Mouse (Mus musculus): ENCODE measurements around the gene Sacs.
"Not testable (repeated sequence)": the region's sequence is repeated elsewhere in the genome, so short reads cannot be mapped to it uniquely, and the experiment has no call there.

The Sacs gene

GRCm38 (mm10) chr14:61137994-61138726 is at the start of gene Sacs:
TSS of gene Sacs (plus strand) at chr14:61138457.
- peak; percentile 87 for DNase-seq

GRCm38 (mm10) chr14:61090955-61091354 is 47.3 kb upstream of the Sacs start:
- DNase-seq: no peak

DNA sequence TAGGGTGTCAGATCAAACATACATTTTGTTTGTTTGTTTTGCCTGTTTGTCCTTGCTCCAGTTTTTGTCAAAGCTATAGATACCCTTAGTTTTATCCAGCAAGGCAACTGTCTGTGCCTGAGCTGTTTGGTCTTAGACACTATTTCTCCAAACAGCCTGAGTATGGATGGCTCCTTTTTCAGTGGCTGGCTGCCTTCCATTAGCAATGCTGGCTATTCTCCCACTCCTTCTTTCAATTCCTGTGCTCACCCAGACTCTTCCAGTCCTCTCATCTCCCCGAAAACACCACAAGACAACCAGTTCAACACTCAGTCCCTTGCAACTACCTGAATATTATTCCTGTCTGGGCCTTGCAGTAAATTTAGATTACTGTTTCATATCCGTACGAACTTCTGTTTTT is 46.2 kb upstream of the Sacs start:
- no peak for DNase-seq

- peak; percentile 87 for DNase-seq
Observed at GRCm38 (mm10) chr14:61097974-61098625, 40.2 kb upstream of the Sacs start.

- peak; percentile 71 for DNase-seq
Observed at GRCm38 (mm10) chr14:61100736-61101135, 37.5 kb upstream of the Sacs start.

DNA sequence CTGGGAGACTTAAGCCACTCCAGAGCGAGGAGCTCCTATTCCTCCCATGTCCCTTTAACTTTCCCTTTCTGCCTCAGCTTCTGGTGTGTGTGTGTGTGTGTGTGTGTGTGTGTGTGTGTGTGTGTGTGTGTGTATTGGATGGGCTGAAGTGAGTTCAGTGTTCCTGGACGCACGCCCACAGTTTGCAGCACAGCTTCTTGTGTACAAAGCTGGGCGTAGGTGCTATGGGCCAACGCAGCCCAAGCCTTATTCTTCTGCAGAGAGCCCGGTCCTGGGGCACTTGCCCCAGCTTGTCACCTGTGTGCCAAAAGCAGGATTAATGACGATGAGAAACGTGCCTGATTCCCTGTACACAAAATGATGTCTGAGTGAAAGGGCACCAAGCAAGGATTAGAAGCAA is 31.9 kb upstream of the Sacs start:
- DNase-seq: no peak

- DNase-seq: no peak
Observed at GRCm38 (mm10) chr14:61108625-61109024, 29.6 kb upstream of the Sacs start.

DNA sequence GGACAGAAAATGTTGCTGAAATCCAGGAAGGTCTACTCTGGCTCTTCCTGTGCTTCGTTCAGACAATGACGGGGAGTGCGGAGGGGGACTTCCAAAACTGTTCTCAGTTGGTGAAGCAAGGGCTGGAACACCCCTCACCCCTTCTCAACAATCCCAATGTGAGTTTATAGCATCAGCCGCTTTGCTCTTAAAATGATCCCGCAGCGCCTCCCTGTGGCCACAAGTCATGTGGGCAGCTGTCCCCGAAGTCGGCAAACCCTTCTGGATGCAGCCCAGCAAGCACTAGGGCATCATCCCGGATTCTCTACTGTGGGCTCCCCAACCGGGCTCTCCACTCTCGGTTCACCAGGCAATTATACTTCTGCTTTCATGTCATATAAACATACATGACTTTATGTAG is 25.9 kb upstream of the Sacs start:
- peak; percentile 92 for DNase-seq

GRCm38 (mm10) chr14:61124755-61125154 is 13.5 kb upstream of the Sacs start:
- DNase-seq: no peak

DNA sequence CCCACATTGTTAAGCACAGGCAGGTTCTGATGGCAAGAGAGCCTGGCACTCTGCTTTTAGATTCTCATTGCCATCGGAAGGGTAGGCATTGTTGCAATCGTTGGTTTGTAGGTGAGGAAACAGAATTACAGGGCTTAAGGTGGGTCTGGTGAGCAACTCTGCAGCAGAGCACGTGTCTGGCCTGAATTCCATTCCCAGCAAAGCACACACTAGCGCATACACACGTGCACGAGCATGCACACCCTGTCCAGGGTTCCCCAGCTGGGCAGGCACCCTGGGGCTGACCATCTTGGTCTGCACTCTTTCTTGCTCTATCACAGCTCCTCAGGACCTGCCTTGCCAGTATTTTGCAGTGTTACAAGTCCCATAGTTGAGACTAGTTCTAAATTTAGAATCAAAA is 13.1 kb upstream of the Sacs start:
- DNase-seq: peak; percentile 70

DNA sequence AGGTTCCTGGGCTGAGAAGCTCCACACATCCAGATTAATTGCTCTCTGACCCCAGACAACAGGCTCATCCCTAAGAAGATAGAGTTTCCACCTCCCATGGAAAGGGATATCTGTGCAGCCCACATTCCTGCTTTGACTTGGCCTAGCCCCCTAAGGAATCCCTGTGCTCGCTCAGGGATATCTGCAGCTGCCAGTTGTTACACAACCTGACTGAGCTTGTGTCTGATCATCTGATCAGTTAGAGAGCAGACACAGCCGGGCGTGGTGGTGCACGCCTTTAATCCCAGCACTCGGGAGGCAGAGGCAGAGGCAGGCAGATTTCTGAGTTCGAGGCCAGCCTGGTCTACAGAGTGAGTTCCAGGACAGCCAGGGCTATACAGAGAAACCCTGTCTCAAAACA is 10.9 kb upstream of the Sacs start:
- not testable (repeated sequence) for DNase-seq

- peak; percentile 40 for DNase-seq
Observed at GRCm38 (mm10) chr14:61128961-61129507, 9.2 kb upstream of the Sacs start.

- peak; percentile 79 for DNase-seq
Observed at GRCm38 (mm10) chr14:61132556-61132955, 5.7 kb upstream of the Sacs start.

DNA sequence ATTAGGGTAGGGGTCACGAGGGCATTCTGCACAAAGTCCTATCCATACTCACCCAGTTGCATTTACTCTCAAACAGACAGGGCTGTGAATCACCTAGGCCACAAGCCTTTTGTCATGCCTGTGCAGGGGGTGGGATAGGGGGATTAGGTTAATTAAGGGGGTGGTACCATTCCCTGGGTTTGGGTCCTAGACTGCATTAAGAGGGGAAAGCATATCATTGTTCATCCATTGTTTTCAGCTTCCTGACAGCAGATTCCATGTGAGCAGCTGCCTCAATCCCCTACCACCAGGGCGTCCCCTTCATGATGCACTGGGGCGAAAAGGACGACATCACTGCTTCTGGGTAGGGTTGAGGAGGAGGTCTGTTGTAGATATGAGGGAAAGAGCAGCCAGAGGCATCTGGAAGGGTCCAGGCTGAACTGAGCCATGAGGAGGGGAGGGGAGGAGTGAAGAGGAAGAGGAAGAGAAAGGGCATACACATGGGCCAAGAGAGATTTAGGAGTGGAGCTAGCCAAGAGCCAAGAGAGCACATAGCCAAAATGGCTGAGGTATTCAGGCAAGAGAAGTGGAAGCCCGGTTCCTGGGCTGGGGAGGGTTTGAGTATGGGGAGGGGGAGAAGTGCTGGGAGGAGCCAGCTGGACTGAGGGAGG is 3.8 kb upstream of the Sacs start:
- peak; percentile 70 for DNase-seq

DNA sequence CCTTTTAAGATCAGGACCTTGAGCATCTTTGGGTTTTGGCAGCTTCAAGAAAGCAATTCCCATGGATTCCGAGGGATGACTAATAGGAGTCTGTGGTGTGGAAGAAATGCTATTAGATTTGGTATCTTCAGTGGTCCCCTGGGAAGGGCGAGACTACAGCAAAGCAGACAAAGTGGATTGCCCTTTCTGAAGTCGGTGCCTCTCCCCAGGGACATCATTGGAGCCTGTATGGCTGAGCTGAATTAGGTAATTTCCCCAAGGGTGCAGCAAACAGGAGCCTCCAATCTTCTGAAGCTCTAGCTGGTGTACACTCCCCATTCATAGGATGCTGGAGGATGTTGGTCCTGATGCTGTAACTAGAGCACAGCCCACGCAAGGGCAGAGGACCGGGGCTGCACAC is 847 bp upstream of the Sacs start:
- peak; percentile 59 for DNase-seq

DNA sequence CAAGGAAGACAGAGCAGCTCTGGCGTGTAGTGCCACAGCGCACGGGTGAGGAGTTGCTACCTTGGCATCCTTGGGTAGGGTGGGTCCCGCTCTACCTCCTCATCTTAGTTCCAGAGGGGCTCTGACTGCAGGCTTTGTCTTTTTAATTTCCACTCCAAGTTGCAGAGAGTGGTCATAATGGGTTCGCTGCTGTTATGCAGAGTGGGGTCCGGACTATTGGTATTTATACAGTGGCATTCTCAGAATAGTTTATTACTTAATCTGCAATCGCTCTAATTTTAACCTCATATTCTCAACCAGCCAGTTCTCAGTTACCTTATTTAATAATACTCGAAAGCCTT is 440 bp downstream of the Sacs start:
- no peak for DNase-seq

- DNase-seq: no peak
Observed at GRCm38 (mm10) chr14:61143358-61143757, 5.1 kb downstream of the Sacs start.

DNA sequence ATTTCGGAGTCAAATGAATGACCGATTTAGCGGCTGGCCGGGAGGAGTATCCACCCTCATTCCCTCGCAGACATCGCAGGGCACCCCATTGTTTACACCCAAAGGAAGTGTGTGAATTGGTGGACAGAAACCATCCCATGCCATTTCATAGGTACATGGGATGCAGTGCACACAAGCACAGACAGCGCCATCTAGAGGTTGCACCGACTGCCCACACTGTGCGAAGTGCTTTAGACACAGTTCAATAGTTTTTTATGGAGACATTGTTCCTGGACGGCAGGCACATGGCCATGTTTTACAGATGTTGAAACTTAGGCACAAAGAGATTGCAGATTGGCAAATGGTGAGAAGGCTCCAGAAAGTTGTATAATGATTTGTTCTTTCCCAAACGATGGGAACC is 5.6 kb downstream of the Sacs start:
- DNase-seq: peak; percentile 83

GRCm38 (mm10) chr14:61150416-61150815 is 12.2 kb downstream of the Sacs start:
- DNase-seq: peak; percentile 54

- DNase-seq: peak; percentile 91
Observed at GRCm38 (mm10) chr14:61154900-61155585, 16.8 kb downstream of the Sacs start.

DNA sequence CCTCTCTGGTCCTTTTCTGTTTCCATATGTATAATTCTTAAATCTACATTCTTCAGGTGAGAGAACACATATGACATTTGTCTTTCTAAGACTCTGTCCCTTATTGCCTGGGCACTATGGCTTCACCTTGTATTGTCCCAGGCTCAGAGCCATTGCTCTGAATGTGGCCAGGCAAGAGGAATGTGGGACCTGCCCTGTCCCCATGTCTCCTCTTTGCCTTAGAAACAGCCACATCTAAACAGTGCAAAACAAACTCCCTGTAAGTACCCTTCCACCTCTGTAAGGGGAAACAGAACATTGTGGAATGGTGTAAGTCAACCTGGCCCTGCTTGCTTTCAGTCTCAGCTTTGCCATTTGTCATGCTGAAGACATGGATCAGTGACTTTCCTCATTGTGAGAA is 17.4 kb downstream of the Sacs start:
- DNase-seq: peak; percentile 81

DNA sequence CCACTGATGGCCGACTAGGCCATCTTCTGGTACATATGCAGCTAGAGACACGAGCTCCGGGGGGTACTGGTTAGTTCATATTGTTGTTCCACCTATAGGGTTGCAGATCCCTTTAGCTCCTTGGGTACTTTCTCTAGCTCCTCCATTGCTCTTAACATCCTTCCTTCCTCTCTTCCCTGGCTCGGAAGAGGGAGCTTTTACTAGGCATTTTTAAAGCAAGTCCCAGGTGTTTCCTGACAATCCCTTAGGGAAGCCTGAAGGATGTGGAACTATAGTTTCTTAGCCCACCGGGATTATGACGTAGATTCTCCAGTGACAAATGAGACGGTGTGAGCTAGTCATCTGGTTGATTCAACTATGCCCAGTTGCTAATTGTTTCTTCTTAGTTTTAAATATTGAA is 19.2 kb downstream of the Sacs start:
- DNase-seq: peak; percentile 91

DNA sequence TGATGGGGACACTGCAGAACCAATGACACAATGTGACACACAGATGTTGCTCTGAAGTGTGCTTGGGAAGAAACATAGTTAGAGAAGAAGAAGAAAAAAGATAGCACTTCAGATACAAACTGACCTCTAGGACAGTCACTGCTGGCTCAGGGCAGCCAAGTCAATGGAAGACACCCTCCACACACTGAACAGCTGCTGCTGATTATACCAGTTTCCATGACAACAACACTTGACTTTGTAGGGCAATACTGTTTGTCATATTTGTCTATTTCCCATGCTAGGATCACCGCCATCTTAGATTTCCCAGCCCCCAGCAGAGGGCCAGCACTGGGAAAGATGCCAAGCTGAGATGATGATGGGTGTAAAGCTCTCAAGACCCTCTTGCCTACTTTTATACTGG is 22.7 kb downstream of the Sacs start:
- no peak for DNase-seq

Data from heart, adult 11 months (tissue).